Mouse (Mus musculus) kidney, postnatal 0 days (tissue): ENCODE data around the gene Mdh1. TPM values are rescaled to one million over a fixed set of nuclear protein-coding genes. Genes with fewer than 3 reads are reported as not detected.

Experiments used
- ATAC-seq: fragments of 200-750 bp; cut with Nextera tagmentation; replicated peaks from 2 replicates; pipeline ENCODE4 v1.8.0; 2017; ENCODE audit warnings: low read depth, moderate number of reproducible peaks, moderate TSS enrichment, moderate library complexity; ENCODE audit not compliant: low FRiP score
- DNase-seq: peaks from one replicate; pipeline ENCODE4 v3.0.0-alpha.2; 2016; ENCODE audit warnings: low spot score
- H3K27ac ChIP-seq: fragments of 300-500 bp; sonication (generic); 2 replicates; pipeline ENCODE4 v1.5.1; 2014; ENCODE audit warnings: mild to moderate bottlenecking
- H3K27me3 ChIP-seq: fragments of 300-500 bp; sonication (generic); 2 replicates; pipeline ENCODE4 v1.6.1; 2014; ENCODE audit warnings: low read length, mixed read lengths; ENCODE audit not compliant: insufficient read depth
- H3K36me3 ChIP-seq: fragments of 300-500 bp; sonication (generic); 2 replicates; pipeline ENCODE4 v1.6.1; 2014; ENCODE audit warnings: low read length, mixed read lengths; ENCODE audit not compliant: insufficient read depth
- H3K4me1 ChIP-seq: fragments of 300-500 bp; sonication (generic); replicated peaks from 2 replicates; pipeline ENCODE4 v1.6.1; 2014; ENCODE audit warnings: antibody characterized with exemption, low read length, mixed read lengths; ENCODE audit not compliant: insufficient read depth
- H3K4me2 ChIP-seq: fragments of 300-500 bp; sonication (generic); 2 replicates; pipeline ENCODE4 v1.6.1; 2014; ENCODE audit warnings: mild to moderate bottlenecking, low read length, moderate library complexity, mixed read lengths
- H3K4me3 ChIP-seq: fragments of 300-500 bp; sonication (generic); replicated peaks from 2 replicates; pipeline ENCODE4 v1.5.1; 2014; ENCODE audit warnings: low read depth, low read length
- H3K9ac ChIP-seq: fragments of 300-500 bp; sonication (generic); 2 replicates; pipeline ENCODE4 v1.6.1; 2014; ENCODE audit warnings: low read depth, low read length
- H3K9me3 ChIP-seq: fragments of 300-500 bp; sonication (generic); replicated peaks from 2 replicates; pipeline ENCODE4 v1.6.1; 2016; ENCODE audit warnings: low read length, inconsistent platforms, mixed read lengths
- CTCF ChIP-seq: IDR thresholded peaks from 2 replicates; pipeline ENCODE4 v1.5.1; 2016; ENCODE audit warnings: antibody characterized with exemption, low read depth, mild to moderate bottlenecking, moderate library complexity
- WGBS: fragments of 180-500 bp; shearing (Covaris S2); extraction: QIAGEN DNeasy Blood & Tissue Kit; methylation state at CpG from one replicate; pipeline ENCODE4 v1.1.7; 2014; 5-methylcytosine and 5-hydroxymethylcytosine counted together
- polyA plus RNA-seq: library from polyadenylated mRNA; unstranded; fragments of >200 nt; fragmentation: Nextera tagmentation; extraction: Ambion mirVana; gene quantifications from 2 replicates; pipeline ENCODE4 v1.2.1, GENCODE M21; 2015

Mdh1 gene
- polyA plus RNA-seq, 1 experiment from 2014 or later: 1,098 TPM

DNA sequence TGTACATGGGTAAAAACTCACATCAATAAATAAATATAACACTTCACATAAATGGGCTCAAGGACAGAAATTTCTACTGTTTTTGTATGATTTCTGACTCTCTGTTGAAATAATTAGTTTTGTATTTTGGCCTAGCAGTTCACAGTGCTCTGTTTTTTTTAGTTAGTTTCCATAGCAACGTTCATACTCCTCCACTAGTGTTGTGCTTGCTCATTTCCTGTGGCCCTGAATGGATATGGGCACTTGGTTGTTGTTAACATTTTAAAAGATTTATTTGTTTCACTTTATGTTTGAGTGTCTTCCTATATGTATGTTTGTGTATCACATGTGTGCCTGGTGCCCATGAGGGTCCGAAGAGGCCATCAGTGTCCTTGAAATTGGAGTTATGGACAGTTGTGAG is 23.1 kb downstream of the Mdh1 start:
- H3K27ac ChIP-seq: no peak overlapping the region
- WGBS: 85% methylated on average over 2 of the region's 2 CpGs
- no peak for TF ChIP-seq CTCF
- H3K4me2 ChIP-seq: no peak overlapping the region
- H3K9ac ChIP-seq: no peak overlapping the region
- H3K9me3 ChIP-seq: no peaks in the 10 kb centered on the region
- H3K4me1 ChIP-seq: no peaks in the 10 kb centered on the region
- ATAC-seq: no peak
- H3K36me3 ChIP-seq: no peaks in the 10 kb centered on the region
- H3K4me3 ChIP-seq: no peak overlapping the region
- H3K27me3 ChIP-seq: no peaks in the 10 kb centered on the region
- DNase-seq: no peak

DNA sequence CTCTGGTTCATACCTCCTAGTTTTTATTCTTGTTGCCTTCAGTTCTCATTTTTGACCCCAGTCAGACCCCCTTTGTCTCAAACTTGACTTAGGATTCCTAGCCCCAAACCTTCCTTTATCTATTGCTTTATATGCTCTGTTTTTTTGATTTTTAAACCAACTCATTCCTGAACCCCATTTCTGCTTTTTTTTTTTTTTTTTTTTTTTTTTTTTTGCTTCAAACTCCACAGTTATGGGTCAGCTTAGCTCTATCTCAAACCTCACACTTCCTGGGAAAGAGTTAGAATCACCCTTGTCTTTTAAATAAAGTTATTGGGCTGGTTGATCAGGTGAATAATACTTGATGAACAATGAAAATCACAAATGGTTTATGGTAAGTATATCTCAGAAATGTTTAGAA is 24.6 kb downstream of the Mdh1 start:
- H3K27ac ChIP-seq: no peak overlapping the region
- H3K9ac ChIP-seq: no peak overlapping the region
- DNase-seq: no peak
- no peaks in the 10 kb centered on the region for H3K4me1 ChIP-seq
- H3K4me3 ChIP-seq: no peak overlapping the region
- no peaks in the 10 kb centered on the region for H3K36me3 ChIP-seq
- H3K27me3 ChIP-seq: no peaks in the 10 kb centered on the region
- no peak overlapping the region for H3K4me2 ChIP-seq
- ATAC-seq: no peak
- TF ChIP-seq CTCF: no peak
- no peaks in the 10 kb centered on the region for H3K9me3 ChIP-seq

DNA sequence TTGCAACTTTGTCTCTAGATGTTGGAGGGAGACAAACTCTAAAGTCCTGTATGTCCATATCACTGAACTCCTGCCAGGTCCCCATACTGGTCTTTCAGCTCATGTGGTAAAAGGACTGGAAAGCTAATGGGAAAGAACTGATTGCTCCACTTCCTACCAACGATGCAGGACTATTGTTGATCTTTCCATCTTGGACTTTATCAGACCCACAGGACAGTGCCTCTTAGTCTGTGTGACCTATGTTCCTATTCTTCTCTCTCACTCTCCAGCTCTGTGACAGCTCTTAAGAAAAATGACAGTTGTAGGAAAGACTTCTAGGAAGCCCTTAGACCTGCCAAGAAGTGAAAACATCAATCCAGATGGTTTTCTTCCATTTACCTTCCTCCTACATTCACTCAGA is 25.5 kb downstream of the Mdh1 start:
- ATAC-seq (no peak), DNase-seq (no peak)
- H3K36me3 ChIP-seq: no peaks in the 10 kb centered on the region
- no peak for TF ChIP-seq CTCF
- no peak overlapping the region for H3K4me3 ChIP-seq
- 40% methylated on average over 1 of the region's 1 CpGs for WGBS
- no peak overlapping the region for H3K4me2 ChIP-seq
- no peaks in the 10 kb centered on the region for H3K9me3 ChIP-seq
- H3K27ac ChIP-seq: no peak overlapping the region
- no peaks in the 10 kb centered on the region for H3K4me1 ChIP-seq
- no peak overlapping the region for H3K9ac ChIP-seq
- H3K27me3 ChIP-seq: no peaks in the 10 kb centered on the region

DNA sequence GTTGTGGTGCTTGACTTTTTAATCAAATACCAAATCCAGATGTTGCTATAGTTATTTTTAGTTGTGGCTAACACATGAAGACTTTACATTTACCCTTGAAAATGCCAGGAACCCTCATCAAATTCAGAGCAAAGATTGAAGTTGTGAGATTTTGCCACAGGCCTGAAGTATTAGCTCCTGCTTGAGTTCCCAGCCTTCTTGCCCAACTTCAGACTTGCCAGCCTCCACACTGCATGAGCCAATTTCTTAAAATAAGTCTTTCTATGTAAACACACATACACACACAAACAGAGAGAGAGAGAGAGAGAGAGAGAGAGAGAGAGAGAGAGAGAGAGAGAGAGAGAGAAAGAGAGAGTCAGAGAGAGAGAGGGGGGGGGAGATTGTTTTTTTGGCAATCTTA is 26.2 kb downstream of the Mdh1 start:
- Histone ChIP-seq H3K36me3 (no peaks in the 10 kb centered on the region), H3K4me1 (no peaks in the 10 kb centered on the region), H3K9ac (no peak overlapping the region), H3K4me2 (no peak overlapping the region), H3K4me3 (no peak overlapping the region), H3K9me3 (no peaks in the 10 kb centered on the region), H3K27me3 (no peaks in the 10 kb centered on the region), H3K27ac (no peak overlapping the region)
- DNase-seq (no peak), ATAC-seq (no peak)
- no peak for TF ChIP-seq CTCF

DNA sequence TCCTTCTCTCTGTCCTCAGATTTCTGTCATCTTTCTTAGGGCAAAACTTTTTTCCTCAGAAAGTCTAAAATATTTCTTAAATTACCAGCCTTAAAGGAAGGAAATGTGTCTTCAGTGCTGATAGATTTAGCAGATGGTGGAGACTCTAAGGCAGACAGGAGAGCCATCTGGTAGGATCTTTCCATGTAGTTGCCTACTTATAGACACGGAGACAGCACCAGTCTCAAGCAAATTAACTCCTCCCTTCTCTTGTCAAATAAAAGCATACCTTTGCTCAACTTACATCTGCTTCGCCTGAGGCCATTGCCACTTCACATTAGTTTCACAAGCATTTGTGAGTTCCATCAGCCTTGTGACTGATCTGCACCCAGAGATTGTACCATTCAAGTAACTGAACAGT is 27.1 kb downstream of the Mdh1 start:
- no peak overlapping the region for H3K4me3 ChIP-seq
- WGBS: 67% methylated on average over 2 of the region's 2 CpGs
- no peaks in the 10 kb centered on the region for H3K4me1 ChIP-seq
- no peaks in the 10 kb centered on the region for H3K36me3 ChIP-seq
- H3K27ac ChIP-seq: no peak overlapping the region
- H3K9ac ChIP-seq: no peak overlapping the region
- H3K9me3 ChIP-seq: no peaks in the 10 kb centered on the region
- H3K4me2 ChIP-seq: no peak overlapping the region
- H3K27me3 ChIP-seq: no peaks in the 10 kb centered on the region
- DNase-seq (no peak), ATAC-seq (no peak)
- TF ChIP-seq CTCF: no peak

DNA sequence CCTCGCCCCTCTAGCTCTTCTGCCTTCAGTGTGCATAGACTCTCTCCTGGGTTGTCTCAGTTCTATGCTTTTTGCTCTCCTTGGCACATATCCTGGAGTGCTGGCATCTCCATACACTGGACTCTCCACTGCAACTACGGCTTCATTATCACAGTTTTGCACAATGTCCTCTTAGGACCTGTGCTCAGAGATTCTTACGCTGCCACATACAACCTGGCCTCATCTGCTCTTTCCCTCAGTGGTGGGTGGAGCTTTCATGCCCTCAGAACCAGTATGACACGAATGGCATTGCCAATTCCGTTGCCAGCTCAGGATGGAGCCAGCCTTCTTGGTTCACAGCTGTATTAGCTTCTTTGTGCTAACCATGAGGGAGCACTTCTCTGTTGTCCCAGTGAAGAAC is 29.4 kb downstream of the Mdh1 start:
- Histone ChIP-seq H3K9me3 (no peaks in the 10 kb centered on the region), H3K4me1 (no peaks in the 10 kb centered on the region), H3K9ac (no peak overlapping the region), H3K4me3 (no peak overlapping the region), H3K27me3 (no peaks in the 10 kb centered on the region), H3K36me3 (no peaks in the 10 kb centered on the region), H3K27ac (no peak overlapping the region), H3K4me2 (no peak overlapping the region)
- 84% methylated on average over 5 of the region's 5 CpGs for WGBS
- TF ChIP-seq CTCF: no peak
- ATAC-seq (no peak), DNase-seq (no peak)

DNA sequence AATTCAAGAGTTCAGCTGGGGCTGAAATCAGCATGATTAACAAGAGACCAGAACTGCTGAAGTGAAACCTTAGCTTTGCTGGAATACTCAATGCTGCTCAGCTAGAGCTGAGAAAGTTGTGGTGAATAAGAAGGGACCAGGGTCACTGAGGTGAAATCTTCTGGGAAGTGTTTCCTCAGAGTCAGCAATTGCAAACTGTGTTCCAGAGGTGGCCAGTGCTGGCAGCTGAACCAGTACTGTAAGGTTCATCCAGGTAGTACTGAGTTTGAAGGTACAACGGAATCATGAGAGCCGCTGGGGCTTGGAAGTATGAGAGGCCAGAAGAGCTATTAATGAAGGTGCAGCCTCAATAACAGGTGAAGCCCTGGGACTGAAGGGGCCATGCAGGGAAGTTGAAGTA is 31.5 kb downstream of the Mdh1 start:
- Histone ChIP-seq H3K36me3 (no peaks in the 10 kb centered on the region), H3K27me3 (no peaks in the 10 kb centered on the region), H3K4me1 (no peaks in the 10 kb centered on the region), H3K9me3 (no peaks in the 10 kb centered on the region), H3K4me2 (no peak overlapping the region), H3K27ac (no peak overlapping the region), H3K9ac (no peak overlapping the region), H3K4me3 (no peak overlapping the region)
- no peak for TF ChIP-seq CTCF
- WGBS: 91% methylated on average over 2 of the region's 2 CpGs
- ATAC-seq (no peak), DNase-seq (no peak)
